Mouse (Mus musculus): ENCODE data around the gene Coro1c.

Coro1c gene

DNA sequence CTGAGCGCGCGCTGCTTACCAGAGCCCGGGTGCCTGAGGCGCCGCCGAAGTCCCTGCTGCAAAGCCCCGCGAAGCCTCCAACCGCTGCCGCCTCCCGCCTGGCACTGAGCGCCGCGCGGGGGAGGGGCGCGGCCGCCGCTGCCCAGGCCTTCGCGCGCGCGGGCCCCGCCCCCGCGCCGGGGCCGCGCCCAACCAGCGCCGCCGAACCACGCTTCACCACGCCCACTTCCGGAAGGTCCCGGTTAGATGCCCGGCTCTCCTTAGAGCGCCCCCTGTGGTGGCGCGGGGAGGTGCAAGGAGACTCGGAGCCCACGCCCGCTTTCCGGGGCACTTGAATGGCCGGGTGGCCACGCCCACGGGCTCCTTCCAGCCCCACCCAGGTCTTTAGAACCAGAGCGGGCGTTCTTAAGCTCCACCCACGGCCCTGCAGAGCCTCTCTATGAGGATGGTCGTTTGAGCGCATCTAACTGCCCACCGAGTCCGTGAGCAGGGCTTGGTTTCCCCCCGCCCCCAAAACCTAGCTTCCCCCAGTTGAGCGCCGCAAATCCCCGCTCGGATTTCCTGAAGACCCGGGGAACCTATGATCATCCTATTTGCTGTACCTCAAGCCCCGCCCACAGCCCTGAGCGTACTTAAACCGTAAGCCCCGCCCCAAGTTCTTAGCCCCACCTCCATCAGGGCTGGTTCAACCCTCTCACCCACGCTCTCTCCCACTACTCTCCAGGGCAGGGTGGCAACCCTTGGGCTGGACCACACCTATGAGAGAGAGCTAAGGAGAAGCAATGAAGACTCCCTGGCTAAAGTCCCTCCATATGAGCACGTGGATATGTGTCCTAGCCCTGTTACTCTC lies at the start of gene Coro1c:
TSS of gene Coro1c (minus strand) at position 167 of the 850 bp plus-strand sequence.
- peak; percentile 98 for DNase-seq

DNA sequence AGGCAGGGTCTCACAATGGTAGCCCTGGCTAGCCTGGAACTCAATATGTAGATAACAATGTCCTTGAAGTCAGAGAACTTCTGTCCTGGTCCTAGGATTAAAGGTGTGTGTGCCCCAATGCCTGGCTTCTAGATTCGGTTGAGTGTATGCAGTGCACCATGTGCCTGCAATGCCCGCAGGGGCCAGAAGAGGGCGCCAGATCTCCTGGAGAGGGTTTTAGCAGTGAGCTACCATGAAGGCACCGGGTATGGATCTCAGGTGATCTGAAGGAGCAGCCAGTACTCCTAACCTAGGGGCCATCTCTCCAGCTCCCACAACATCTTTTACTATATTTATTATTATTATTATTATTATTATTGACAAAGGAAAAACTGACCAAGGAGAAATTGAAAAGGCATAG lies 48.0 kb upstream of the Coro1c start:
- peak; percentile 73 for DNase-seq

DNA sequence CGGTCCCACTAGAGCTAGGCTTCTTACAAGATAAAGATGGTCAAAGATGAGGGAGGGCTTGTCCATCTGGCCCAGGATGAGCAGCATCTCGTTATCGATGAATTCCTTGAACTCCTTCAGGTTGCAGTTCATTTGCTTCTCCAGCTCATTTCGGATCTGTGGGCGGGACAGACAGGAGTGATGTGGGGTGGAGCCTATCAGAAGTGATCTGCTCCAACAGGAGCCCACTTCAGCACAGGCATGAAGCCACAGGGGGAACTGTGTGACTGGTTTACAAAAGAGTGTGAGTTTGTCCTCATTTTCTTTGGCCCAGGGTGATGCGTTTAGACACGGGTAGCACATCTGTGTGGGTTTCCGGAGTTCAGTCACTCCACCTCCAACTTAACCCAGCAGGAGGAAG lies 47.1 kb upstream of the Coro1c start:
- no peak for DNase-seq

GRCm38 (mm10) chr5:113955281-113955680 lies 46.7 kb upstream of the Coro1c start:
- no peak for DNase-seq

DNA sequence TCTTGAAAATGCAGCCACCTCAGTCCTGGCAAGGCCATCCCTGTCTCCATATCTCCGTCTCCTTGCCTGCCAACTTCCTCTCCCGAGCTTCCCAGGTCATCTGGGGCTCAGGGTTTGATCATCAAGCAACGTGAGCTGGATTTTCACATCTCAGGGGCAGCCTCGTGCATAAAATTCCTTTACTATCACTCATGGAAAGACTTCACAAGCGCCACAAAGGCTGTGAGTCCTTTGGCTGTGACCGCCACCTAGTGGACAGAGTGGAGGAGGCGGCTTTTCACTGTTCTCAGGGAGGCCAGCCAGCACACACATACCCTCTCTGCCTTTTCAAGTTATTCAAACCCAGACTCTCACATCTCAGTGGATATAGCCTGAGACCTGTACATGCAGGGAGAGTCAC lies 45.9 kb upstream of the Coro1c start:
- peak; percentile 64 for DNase-seq

GRCm38 (mm10) chr5:113952519-113952918 lies 44.0 kb upstream of the Coro1c start:
- DNase-seq: no peak

DNA sequence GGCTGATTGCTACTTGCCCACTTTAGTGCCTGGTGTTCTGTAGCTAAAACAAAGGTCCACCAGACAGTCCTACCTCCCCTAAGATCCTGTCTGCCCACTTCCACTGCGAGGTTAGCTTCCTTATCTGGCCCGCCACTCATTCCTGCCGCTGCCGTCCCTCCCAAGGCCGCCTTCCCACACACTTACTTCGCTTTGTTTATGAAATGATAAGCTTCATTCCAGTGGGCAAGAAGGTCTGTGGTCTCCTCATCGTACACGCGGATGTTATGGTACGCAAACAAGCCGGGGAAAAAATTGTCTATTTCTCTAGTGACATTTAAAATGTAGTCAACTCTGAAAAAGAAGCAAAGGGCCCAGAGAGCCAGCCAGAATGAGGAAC lies 43.1 kb upstream of the Coro1c start:
- DNase-seq: no peak

- no peak for DNase-seq
These were observed 42.5 kb upstream of the Coro1c start for GRCm38 (mm10) chr5:113950786-113951692.

DNA sequence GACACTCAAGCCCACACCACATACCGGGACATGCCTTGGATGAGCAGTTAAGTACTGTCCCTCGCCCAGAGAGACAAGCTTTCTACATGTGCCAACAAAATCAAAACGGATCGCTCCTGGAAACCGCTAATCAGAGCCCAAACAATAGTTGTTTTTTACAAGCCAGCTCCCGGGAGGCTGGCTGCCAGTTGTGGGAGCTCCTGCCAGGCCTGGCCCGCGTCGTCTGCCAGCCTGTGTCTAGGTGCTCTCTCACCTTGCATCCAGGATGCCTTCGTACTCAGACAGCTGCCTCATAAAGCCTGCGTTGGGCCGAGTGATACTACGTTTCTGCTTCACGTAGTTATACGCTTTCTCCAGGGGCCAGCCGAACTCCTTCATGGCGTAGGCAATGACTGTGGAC lies 41.6 kb upstream of the Coro1c start:
- no peak for DNase-seq

- DNase-seq: no peak
These were observed 38.7 kb upstream of the Coro1c start for GRCm38 (mm10) chr5:113947280-113947679.

DNA sequence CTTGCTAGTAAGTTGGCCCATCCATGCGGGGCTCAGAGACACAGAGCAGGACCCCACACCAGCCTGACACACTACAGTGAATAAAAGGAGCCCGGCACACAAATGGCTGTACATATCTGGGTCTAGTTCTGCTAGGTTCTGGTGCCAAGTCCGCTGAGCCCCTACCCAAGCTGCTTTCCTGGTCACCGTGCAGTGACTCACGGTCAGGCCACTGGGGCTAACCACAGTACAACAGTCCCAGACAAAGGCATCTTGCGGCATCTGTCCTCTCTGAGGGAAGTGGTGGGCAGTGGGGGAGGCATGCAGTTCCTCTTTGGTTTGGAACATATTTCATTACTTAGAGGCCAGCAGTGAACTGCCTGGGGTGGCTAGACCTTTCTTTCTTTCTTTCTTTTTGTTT lies 36.6 kb upstream of the Coro1c start:
- no peak for DNase-seq

DNA sequence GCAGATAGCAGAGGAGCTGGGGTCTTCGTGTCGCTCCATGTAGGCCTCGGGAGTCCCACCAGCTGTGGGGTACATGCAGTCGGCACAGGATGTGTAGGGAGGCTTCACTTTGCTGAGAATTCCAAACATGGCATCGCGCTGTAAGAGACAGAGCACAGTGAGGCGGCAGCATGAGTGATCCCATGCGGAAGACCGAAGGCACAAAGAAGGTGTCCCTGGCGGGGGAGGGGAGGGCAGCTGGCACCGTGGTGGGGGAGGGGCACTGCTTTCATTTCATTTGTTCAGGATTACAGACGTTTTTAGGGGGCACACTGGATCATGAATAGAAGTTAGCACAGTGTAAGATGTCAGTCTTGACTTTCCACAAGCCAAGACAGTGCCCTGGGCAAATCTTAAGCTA lies 34.8 kb upstream of the Coro1c start:
- DNase-seq: no peak

GRCm38 (mm10) chr5:113942580-113942979 lies 34.0 kb upstream of the Coro1c start:
- no peak for DNase-seq

- no peak for DNase-seq
These were observed 30.8 kb upstream of the Coro1c start for GRCm38 (mm10) chr5:113939263-113939900.

GRCm38 (mm10) chr5:113937650-113938049 lies 29.1 kb upstream of the Coro1c start:
- no peak for DNase-seq

GRCm38 (mm10) chr5:113933889-113934288 lies 25.3 kb upstream of the Coro1c start:
- DNase-seq: no peak

GRCm38 (mm10) chr5:113933480-113933879 lies 24.9 kb upstream of the Coro1c start:
- DNase-seq: no peak

GRCm38 (mm10) chr5:113932310-113932709 lies 23.8 kb upstream of the Coro1c start:
- no peak for DNase-seq

- peak; percentile 44 for DNase-seq
These were observed 22.4 kb upstream of the Coro1c start for GRCm38 (mm10) chr5:113930648-113931609.

DNA sequence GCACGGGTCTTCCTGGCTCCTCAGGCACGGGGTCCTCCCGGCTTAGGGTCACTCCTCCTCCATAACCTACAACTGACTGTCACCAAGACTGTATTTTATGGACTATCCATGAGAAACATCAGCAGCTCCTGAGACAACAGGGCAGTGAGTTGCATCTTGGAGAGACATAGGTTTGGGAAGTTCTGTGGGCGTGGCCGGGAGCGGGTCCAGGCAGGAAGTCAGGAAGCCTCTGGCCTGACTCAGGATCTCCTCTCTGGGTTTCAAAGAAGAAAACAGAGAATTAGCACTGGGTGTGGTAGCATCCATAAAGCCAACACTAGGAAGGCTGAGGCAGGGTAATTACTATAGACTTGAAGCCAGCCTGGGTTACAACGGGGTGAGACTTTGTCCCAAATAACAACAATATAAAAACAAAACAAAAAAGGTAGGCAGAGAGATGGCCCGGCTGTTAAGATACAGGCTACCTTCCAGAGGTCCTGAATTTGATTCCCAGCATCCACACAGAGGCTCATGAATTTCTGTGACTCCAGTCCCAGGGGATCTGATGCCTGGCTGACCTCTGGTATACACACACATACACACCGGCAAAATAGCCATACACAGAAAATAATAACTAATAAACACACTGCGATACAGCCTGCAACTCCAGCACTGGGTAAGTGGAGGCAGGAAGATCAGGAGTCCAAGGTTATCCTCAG lies 21.5 kb upstream of the Coro1c start:
- peak; percentile 45 for DNase-seq

DNA sequence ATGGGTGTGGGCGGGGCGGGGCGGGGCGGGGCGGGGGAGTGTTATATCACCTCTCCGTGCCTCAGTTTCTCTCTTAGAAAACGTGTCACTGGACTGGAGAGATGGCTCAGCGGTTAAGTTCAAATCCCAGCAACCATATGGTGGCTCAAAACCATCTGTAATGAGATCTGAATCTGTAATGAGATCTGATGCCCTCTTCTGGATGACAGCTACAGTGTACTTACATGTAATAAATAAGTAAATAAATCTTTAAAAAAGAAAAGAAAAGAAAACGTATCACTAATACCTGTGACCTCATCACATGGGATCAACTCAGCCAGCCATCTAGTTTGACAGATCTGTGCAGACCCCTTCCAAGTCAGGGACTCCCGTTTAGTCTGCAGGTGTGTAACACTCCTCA lies 21.0 kb upstream of the Coro1c start:
- DNase-seq: no peak

DNA sequence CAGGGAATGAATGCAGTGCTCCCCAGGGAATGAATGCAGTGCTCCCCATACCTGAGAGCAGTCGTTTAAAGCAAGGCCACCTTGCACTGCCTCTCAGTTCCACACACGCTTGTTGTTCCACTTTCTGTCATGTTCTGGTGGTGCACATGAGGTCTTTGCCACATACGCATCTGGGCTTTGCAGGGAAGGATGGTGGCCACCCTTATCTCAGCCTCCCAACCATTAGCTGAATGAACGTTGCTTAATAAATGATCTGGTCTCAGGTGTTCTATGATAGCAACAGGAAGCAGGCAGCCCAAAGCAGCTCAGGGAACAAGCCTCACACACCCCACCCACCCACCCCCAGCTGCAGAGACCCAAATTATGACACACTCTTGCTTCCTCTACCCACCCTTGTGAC lies 16.1 kb upstream of the Coro1c start:
- DNase-seq: no peak
